Mouse (Mus musculus): ENCODE measurements around the gene Vmn1r126. TPM values are rescaled to one million over a fixed set of nuclear protein-coding genes. Genes with fewer than 3 reads are reported as not detected.

Vmn1r126 gene
- not detected for total RNA-seq (2023)

DNA sequence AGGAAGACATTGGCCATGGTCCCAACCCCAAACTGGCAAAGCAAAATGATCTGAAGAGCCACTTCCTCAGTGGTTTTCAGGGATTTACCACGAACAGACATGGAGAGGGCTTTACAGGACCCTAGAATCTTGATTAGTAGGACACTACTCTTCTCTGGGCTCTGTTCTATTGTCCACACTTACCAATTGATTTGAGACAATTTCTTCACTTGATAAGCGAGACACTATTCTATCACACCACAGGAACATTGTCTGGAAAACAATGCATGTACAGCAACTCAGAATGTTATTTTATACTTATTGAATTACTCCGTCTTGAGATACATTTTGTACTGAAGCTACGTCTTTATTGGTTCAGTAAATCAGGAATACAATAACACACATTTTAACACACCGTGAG lies at the start of gene Vmn1r126:
TSS of gene Vmn1r126 (minus strand) at position 101 of the 400 bp plus-strand sequence.

DNA sequence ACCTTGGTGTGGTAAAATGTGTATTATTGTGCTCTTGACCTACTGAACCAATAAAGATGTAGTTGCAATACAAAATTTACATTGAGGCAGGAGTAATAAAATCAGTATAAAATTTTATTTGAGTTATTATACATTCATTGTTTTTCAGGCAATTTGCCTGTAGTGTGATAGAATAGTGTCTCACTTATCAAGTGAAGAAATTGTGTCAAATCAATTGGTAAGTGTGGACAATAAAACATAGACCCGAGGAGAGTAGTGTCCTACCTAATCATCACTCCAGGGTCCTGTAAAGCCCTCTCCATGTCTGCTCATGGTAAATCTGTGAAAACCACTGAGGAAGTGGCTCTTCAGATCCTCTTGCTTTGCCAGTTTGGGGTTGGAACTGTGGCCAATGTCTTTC lies 47.8 kb upstream of the Vmn1r126 start, which contains the start of gene Vmn1r128:
TSS of gene Vmn1r128 (plus strand) at position 301 of the 400 bp plus-strand sequence.

DNA sequence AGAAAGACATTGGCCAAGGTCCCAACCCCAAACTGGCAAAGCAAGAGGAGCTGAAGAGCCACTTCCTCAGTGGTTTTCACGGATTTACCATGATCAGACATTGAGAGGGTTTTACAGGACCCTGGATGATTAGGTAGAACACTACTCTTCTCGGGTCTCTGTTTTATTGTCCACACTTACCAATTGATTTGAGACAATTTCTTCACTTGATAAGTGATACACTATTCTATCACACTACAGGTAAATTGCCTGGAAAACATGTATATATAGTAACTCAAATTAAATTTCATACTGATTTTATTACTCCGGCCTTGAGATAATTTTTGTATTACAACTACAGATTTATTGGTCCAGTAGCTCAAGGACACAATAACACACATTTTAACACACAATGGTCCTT lies 18.5 kb upstream of the Vmn1r126 start, which contains the start of gene Vmn1r127:
TSS of gene Vmn1r127 (minus strand) at position 101 of the 400 bp plus-strand sequence.

DNA sequence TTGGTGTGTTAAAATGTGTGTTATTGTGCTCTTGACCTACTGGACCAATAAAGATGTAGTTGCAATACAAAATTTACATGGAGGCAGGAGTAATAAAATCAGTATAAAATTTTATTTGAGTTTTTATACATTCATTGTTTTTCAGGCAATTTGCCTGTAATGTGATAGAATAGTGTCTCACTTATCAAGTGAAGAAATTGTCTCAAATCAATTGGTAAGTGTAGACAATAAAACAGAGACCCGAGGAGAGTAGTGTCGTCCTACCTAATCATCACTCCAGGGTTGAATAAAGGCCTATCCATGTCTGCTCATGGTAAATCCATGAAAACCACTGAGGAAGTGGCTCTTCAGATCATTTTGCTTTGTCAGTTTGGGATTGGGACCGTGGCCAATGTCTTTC lies 29.4 kb downstream of the Vmn1r126 start, which contains the start of gene Vmn1r125:
TSS of gene Vmn1r125 (plus strand) at position 301 of the 400 bp plus-strand sequence.

DNA sequence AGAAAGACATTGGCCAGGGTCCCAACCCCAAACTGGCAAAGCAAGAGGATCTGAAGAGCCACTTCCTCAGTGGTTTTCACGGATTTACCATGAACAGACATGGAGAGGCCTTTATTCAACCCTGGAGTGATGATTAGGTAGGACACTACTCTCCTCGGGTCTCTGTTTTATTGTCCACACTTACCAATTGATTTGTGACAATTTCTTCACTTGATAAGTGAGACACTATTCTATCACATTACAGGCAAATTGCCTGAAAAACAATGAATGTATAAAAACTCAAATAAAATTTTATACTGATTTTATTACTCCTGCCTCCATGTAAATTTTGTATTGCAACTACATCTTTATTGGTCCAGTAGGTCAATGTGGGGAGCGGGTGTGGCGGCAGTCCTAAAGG lies 40.8 kb downstream of the Vmn1r126 start, which contains the start of gene Vmn1r124:
TSS of gene Vmn1r124 (minus strand) at position 101 of the 400 bp plus-strand sequence.

Other genes with a start within 250 kb of the Vmn1r126 start
- not detected for gene Vmn1r120, start 247.7 kb downstream of the Vmn1r126 start, total RNA-seq (2023)
- not detected for gene Vmn1r121, start 203.0 kb downstream of the Vmn1r126 start, total RNA-seq (2023)
- not detected for gene Vmn1r122, start 167.3 kb downstream of the Vmn1r126 start, total RNA-seq (2023)
- not detected for gene Vmn1r123, start 139.3 kb downstream of the Vmn1r126 start, total RNA-seq (2023)
- not detected for gene Gm5157, start 111.0 kb downstream of the Vmn1r126 start, total RNA-seq (2023)
- not detected for gene Vmn1r124, start 40.9 kb downstream of the Vmn1r126 start, total RNA-seq (2023)
- gene Vmn1r125, start 29.3 kb downstream of the Vmn1r126 start, total RNA-seq (2023), result not detected
- gene Vmn1r127, start 18.4 kb upstream of the Vmn1r126 start, total RNA-seq (2023), result not detected
- not detected for gene Vmn1r128, start 47.9 kb upstream of the Vmn1r126 start, total RNA-seq (2023)
- not detected for gene Vmn1r129, start 59.8 kb upstream of the Vmn1r126 start, total RNA-seq (2023)
- not detected for gene Gm6882, start 131.3 kb upstream of the Vmn1r126 start, total RNA-seq (2023)
- gene Vmn1r130, start 210.3 kb upstream of the Vmn1r126 start, total RNA-seq (2023), result not detected
- not detected for gene Vmn1r131, start 244.6 kb upstream of the Vmn1r126 start, total RNA-seq (2023)

Measured in CD4-positive naive resting alpha-beta T cell, adult 76 days (primary cell).